Mouse (Mus musculus) brain, embryonic 18.5 days (tissue): ENCODE measurements around the gene 1700020L24Rik.

Experiments
- DNase-seq: peaks from one replicate; pipeline ENCODE4 v3.0.0-alpha.2; 2012; ENCODE audit warnings: low read depth, low spot score

Gene 1700020L24Rik

GRCm38 (mm10) chr11:83437377-83437776, at the start of gene 1700020L24Rik:
1700020L24Rik (plus strand) TSS chr11:83437677.
- DNase-seq, result no peak

GRCm38 (mm10) chr11:83393062-83393461, 44.4 kb upstream of the 1700020L24Rik start:
- DNase-seq, result no peak

GRCm38 (mm10) chr11:83394802-83395439, 42.6 kb upstream of the 1700020L24Rik start:
- peak; percentile 43 for DNase-seq

- DNase-seq, result no peak
These were observed 39.9 kb upstream of the 1700020L24Rik start for GRCm38 (mm10) chr11:83397626-83398025.

GRCm38 (mm10) chr11:83398724-83399123, 38.8 kb upstream of the 1700020L24Rik start:
- no peak for DNase-seq

- DNase-seq, result no peak
These were observed 33.7 kb upstream of the 1700020L24Rik start for GRCm38 (mm10) chr11:83403787-83404186.

GRCm38 (mm10) chr11:83406391-83406790, 31.1 kb upstream of the 1700020L24Rik start:
- no peak for DNase-seq

- no peak for DNase-seq
These were observed 29.2 kb upstream of the 1700020L24Rik start for GRCm38 (mm10) chr11:83408242-83408641.

GRCm38 (mm10) chr11:83409087-83409754, 28.3 kb upstream of the 1700020L24Rik start, which contains the start of gene Rasl10b:
Rasl10b (plus strand) TSS chr11:83409137.
- DNase-seq, result peak; percentile 30

- no peak for DNase-seq
These were observed 27.6 kb upstream of the 1700020L24Rik start for GRCm38 (mm10) chr11:83409792-83410291.

- DNase-seq, result no peak
These were observed 27.0 kb upstream of the 1700020L24Rik start for GRCm38 (mm10) chr11:83410510-83410909.

GRCm38 (mm10) chr11:83417080-83417479, 20.4 kb upstream of the 1700020L24Rik start:
- DNase-seq, result no peak

GRCm38 (mm10) chr11:83417708-83418107, 19.8 kb upstream of the 1700020L24Rik start:
- DNase-seq, result no peak

- DNase-seq, result no peak
These were observed 18.9 kb upstream of the 1700020L24Rik start for GRCm38 (mm10) chr11:83418566-83418965.

- DNase-seq, result no peak
These were observed 17.1 kb upstream of the 1700020L24Rik start for GRCm38 (mm10) chr11:83420338-83420737.

- DNase-seq, result no peak
These were observed 16.2 kb upstream of the 1700020L24Rik start for GRCm38 (mm10) chr11:83421305-83421704.

- DNase-seq, result no peak
These were observed 12.8 kb upstream of the 1700020L24Rik start for GRCm38 (mm10) chr11:83424681-83425080.

- DNase-seq, result no peak
These were observed 10.5 kb upstream of the 1700020L24Rik start for GRCm38 (mm10) chr11:83426964-83427363.

- no peak for DNase-seq
These were observed 8.1 kb upstream of the 1700020L24Rik start, which contains the start of gene Gas2l2 for GRCm38 (mm10) chr11:83429355-83429754. Gas2l2 (minus strand) TSS chr11:83429455.

GRCm38 (mm10) chr11:83432533-83432932, 4.9 kb upstream of the 1700020L24Rik start:
- DNase-seq, result no peak

- no peak for DNase-seq
These were observed 2.1 kb downstream of the 1700020L24Rik start for GRCm38 (mm10) chr11:83439426-83440060.
